Mouse (Mus musculus) liver, embryonic 15.5 days (tissue): ENCODE data around the gene Atp10a. TPM values are rescaled to one million over a fixed set of nuclear protein-coding genes. Genes with fewer than 3 reads are reported as not detected.

Experiments used
- ATAC-seq: fragments of 200-750 bp; cut with Nextera tagmentation; 2 replicates; pipeline ENCODE4 v1.8.0; 2017; ENCODE audit warnings: moderate number of reproducible peaks, mild to moderate bottlenecking, moderate library complexity; ENCODE audit not compliant: insufficient read depth
- H3K27ac ChIP-seq: fragments of 300-500 bp; sonication (generic); replicated peaks from 2 replicates; pipeline ENCODE4 v1.5.1; 2015; ENCODE audit warnings: mild to moderate bottlenecking, inconsistent platforms
- H3K27me3 ChIP-seq: fragments of 300-500 bp; sonication (generic); 2 replicates; pipeline ENCODE4 v1.6.1; 2015; ENCODE audit warnings: mild to moderate bottlenecking, inconsistent platforms
- H3K36me3 ChIP-seq: fragments of 300-500 bp; sonication (generic); replicated peaks from 2 replicates; pipeline ENCODE4 v1.6.1; 2015; ENCODE audit warnings: moderate library complexity, mild to moderate bottlenecking, inconsistent platforms
- H3K4me1 ChIP-seq: fragments of 300-500 bp; sonication (generic); replicated peaks from 2 replicates; pipeline ENCODE4 v1.6.1; 2015; ENCODE audit warnings: inconsistent platforms
- H3K4me2 ChIP-seq: fragments of 300-500 bp; sonication (generic); 2 replicates; pipeline ENCODE4 v1.6.1; 2015; ENCODE audit warnings: moderate library complexity, mild to moderate bottlenecking, inconsistent platforms
- H3K4me3 ChIP-seq: fragments of 300-500 bp; sonication (generic); replicated peaks from 2 replicates; pipeline ENCODE4 v1.5.1; 2015; ENCODE audit warnings: mild to moderate bottlenecking, inconsistent platforms
- H3K9ac ChIP-seq: fragments of 300-500 bp; sonication (generic); 2 replicates; pipeline ENCODE4 v1.6.1; 2015; ENCODE audit warnings: moderate library complexity, mild to moderate bottlenecking, inconsistent platforms
- H3K9me3 ChIP-seq: fragments of 300-500 bp; sonication (generic); replicated peaks from 2 replicates; pipeline ENCODE4 v1.6.1; 2016; ENCODE audit warnings: inconsistent platforms
- WGBS: fragments of 180-500 bp; shearing (Covaris S2); methylation state at CpG from one replicate; pipeline ENCODE4 v1.1.7; 2015; ENCODE audit warnings: mixed read lengths; ENCODE audit not compliant: insufficient replicate concordance; 5-methylcytosine and 5-hydroxymethylcytosine counted together
- polyA plus RNA-seq: library from polyadenylated mRNA; unstranded; fragments of >200 nt; fragmentation: Nextera tagmentation; extraction: Ambion mirVana; gene quantifications from 2 replicates; pipeline ENCODE4 v1.2.1, GENCODE M21; 2015

The Atp10a gene
- polyA plus RNA-seq, 1 experiment from 2014 or later: 0.66 TPM

GRCm38 (mm10) chr7:58690997-58691596 lies 35.1 kb downstream of the Atp10a start:
- Histone ChIP-seq H3K4me1 (no peaks in the 10 kb centered on the region), H3K9ac (no peak overlapping the region), H3K36me3 (no peaks in the 10 kb centered on the region), H3K9me3 (no peaks in the 10 kb centered on the region), H3K27ac (no peak overlapping the region), H3K4me3 (no peak overlapping the region), H3K4me2 (no peak overlapping the region), H3K27me3 (no peaks in the 10 kb centered on the region)
- ATAC-seq: no peak
- WGBS: 44% methylated on average over 6 of the region's 6 CpGs

- no peak overlapping the region for H3K27ac ChIP-seq
- no peak for ATAC-seq
- H3K4me3 ChIP-seq: no peak overlapping the region
- no peaks in the 10 kb centered on the region for H3K4me1 ChIP-seq
- 60% methylated on average over 2 of the region's 2 CpGs for WGBS
- no peaks in the 10 kb centered on the region for H3K9me3 ChIP-seq
- no peak overlapping the region for H3K9ac ChIP-seq
- no peaks in the 10 kb centered on the region for H3K36me3 ChIP-seq
- no peak overlapping the region for H3K4me2 ChIP-seq
- no peaks in the 10 kb centered on the region for H3K27me3 ChIP-seq
Measured at GRCm38 (mm10) chr7:58692704-58693103, 36.7 kb downstream of the Atp10a start.

DNA sequence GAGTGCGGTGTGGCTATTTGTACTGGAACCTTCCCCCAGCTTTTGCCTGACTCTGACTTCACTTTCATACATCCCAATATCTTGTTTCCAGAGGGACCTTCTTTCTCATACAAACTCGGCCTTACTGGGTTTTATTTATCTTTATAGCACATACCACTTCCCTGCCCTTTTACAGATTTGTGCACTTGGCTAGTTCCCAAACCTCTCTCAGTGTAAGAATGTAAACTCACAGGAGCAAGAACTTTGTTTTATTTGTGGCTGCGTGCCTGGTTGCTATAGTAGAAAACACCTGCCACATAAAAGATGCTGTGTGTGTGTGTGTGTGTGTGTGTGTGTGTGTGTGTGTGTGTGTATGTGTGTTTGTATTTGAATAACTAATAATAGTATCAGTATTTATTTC lies 37.4 kb downstream of the Atp10a start:
- H3K9me3 ChIP-seq: no peaks in the 10 kb centered on the region
- no peak overlapping the region for H3K9ac ChIP-seq
- no peak overlapping the region for H3K4me2 ChIP-seq
- 46% methylated on average over 3 of the region's 3 CpGs for WGBS
- H3K27ac ChIP-seq: no peak overlapping the region
- no peak for ATAC-seq
- H3K27me3 ChIP-seq: no peaks in the 10 kb centered on the region
- no peaks in the 10 kb centered on the region for H3K4me1 ChIP-seq
- no peak overlapping the region for H3K4me3 ChIP-seq
- no peaks in the 10 kb centered on the region for H3K36me3 ChIP-seq

- Histone ChIP-seq H3K27me3 (no peaks in the 10 kb centered on the region), H3K4me3 (no peak overlapping the region), H3K36me3 (no peaks in the 10 kb centered on the region), H3K27ac (no peak overlapping the region), H3K9ac (no peak overlapping the region), H3K9me3 (no peaks in the 10 kb centered on the region), H3K4me1 (no peaks in the 10 kb centered on the region), H3K4me2 (no peak overlapping the region)
- no peak for ATAC-seq
- WGBS: 61% methylated on average over 1 of the region's 1 CpGs
Measured at GRCm38 (mm10) chr7:58695661-58696060, 39.7 kb downstream of the Atp10a start.

- no peak overlapping the region for H3K9ac ChIP-seq
- 14% methylated on average over 2 of the region's 2 CpGs for WGBS
- ATAC-seq: no peak
Measured at GRCm38 (mm10) chr7:58697092-58697491, 41.1 kb downstream of the Atp10a start.

DNA sequence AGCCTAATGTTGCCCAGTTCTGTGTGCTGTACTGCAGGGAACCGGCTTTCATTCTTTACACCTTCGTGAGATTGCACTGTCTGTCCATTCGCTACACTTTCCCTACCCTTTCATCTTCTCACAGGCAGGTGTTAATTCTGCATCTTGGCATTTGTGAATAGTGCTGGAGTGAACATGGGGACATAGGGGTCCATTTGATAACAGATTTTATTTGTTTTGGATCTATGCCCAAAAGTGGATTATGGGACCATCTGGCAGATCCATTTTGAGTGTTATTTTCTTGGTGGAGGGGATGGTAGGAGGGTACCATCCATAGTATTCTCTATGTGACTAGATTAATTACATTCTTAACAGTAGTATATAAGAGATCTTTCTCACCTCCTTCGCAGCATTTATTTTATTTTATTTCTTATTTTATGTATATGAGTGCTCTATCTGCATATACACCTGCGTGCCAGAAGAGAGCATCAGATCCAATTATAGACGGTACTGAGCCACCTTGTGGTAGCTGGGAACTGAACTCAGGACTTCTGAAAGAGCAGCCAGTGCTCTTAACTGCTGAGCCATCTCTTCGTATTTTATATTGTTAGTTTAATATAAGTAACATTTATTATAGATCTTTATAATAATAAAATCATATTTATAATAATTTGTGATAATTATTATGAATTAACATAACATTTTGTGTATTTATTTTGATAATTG lies 42.9 kb downstream of the Atp10a start:
- no peak for ATAC-seq
- Histone ChIP-seq H3K27ac (no peak overlapping the region), H3K4me1 (no peaks in the 10 kb centered on the region), H3K36me3 (no peaks in the 10 kb centered on the region), H3K9me3 (no peaks in the 10 kb centered on the region), H3K4me2 (no peak overlapping the region), H3K4me3 (no peak overlapping the region), H3K9ac (no peak overlapping the region), H3K27me3 (no peaks in the 10 kb centered on the region)
- WGBS: 67% methylated on average over 7 of the region's 7 CpGs

More at GRCm38 (mm10) chr7:58697092-58697491, 41.1 kb downstream of the Atp10a start:
- H3K27me3 ChIP-seq: no peaks in the 10 kb centered on the region
- H3K27ac ChIP-seq: no peak overlapping the region
- H3K4me2 ChIP-seq: no peak overlapping the region
- H3K4me1 ChIP-seq: no peaks in the 10 kb centered on the region
- H3K9me3 ChIP-seq: no peaks in the 10 kb centered on the region
- H3K36me3 ChIP-seq: no peaks in the 10 kb centered on the region
- H3K4me3 ChIP-seq: no peak overlapping the region

DNA sequence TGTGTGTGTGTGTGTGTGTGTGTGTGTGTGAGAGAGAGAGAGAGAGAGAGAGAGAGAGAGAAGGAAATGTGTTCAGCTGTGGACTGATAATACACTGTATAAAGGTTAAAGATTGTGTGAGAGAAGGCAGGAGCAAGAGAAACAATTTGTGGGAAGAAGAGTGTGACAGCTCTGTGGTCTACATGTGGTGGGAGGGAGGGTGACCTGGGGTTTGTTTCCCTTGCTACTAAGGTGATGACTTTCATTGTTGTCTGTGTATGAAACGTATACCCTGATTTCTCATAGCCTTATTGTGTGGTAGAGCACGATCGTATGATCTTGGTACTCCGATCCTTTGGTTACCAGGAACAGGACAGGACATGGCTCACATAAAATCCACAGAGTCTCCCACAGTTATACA lies 45.3 kb downstream of the Atp10a start:
- Histone ChIP-seq H3K4me3 (no peak overlapping the region), H3K9me3 (no peaks in the 10 kb centered on the region), H3K27me3 (no peaks in the 10 kb centered on the region), H3K36me3 (no peaks in the 10 kb centered on the region), H3K4me1 (no peaks in the 10 kb centered on the region), H3K27ac (no peak overlapping the region), H3K9ac (no peak overlapping the region), H3K4me2 (no peak overlapping the region)
- no peak for ATAC-seq
- 71% methylated on average over 4 of the region's 4 CpGs for WGBS

- ATAC-seq: no peak
- WGBS: 60% methylated on average over 3 of the region's 3 CpGs
Measured at GRCm38 (mm10) chr7:58705158-58705557, 49.2 kb downstream of the Atp10a start.

GRCm38 (mm10) chr7:58709306-58709705 lies 53.3 kb downstream of the Atp10a start:
- no peaks in the 10 kb centered on the region for H3K27me3 ChIP-seq
- no peaks in the 10 kb centered on the region for H3K4me1 ChIP-seq
- WGBS: 55% methylated on average over 3 of the region's 3 CpGs
- no peaks in the 10 kb centered on the region for H3K9me3 ChIP-seq
- H3K4me2 ChIP-seq: no peak overlapping the region
- no peak overlapping the region for H3K27ac ChIP-seq
- ATAC-seq: no peak
- H3K4me3 ChIP-seq: no peak overlapping the region
- no peaks in the 10 kb centered on the region for H3K36me3 ChIP-seq
- H3K9ac ChIP-seq: no peak overlapping the region

More at GRCm38 (mm10) chr7:58705158-58705557, 49.2 kb downstream of the Atp10a start:
- Histone ChIP-seq H3K4me3 (no peak overlapping the region), H3K4me2 (no peak overlapping the region), H3K9ac (no peak overlapping the region), H3K4me1 (no peaks in the 10 kb centered on the region), H3K9me3 (no peaks in the 10 kb centered on the region), H3K36me3 (no peaks in the 10 kb centered on the region), H3K27me3 (no peaks in the 10 kb centered on the region), H3K27ac (no peak overlapping the region)

GRCm38 (mm10) chr7:58710312-58710711 lies 54.3 kb downstream of the Atp10a start:
- Histone ChIP-seq H3K4me3 (no peak overlapping the region), H3K36me3 (no peaks in the 10 kb centered on the region), H3K4me1 (no peaks in the 10 kb centered on the region), H3K27me3 (no peaks in the 10 kb centered on the region), H3K4me2 (no peak overlapping the region), H3K27ac (no peak overlapping the region), H3K9ac (no peak overlapping the region), H3K9me3 (no peaks in the 10 kb centered on the region)
- no peak for ATAC-seq
- 41% methylated on average over 1 of the region's 1 CpGs for WGBS

- WGBS: 27% methylated on average over 7 of the region's 7 CpGs
- H3K4me2 ChIP-seq: no peak overlapping the region
- ATAC-seq: no peak
- H3K36me3 ChIP-seq: no peaks in the 10 kb centered on the region
- H3K4me3 ChIP-seq: no peak overlapping the region
- no peak overlapping the region for H3K27ac ChIP-seq
- H3K9ac ChIP-seq: no peak overlapping the region
- no peaks in the 10 kb centered on the region for H3K9me3 ChIP-seq
- no peaks in the 10 kb centered on the region for H3K27me3 ChIP-seq
- H3K4me1 ChIP-seq: no peaks in the 10 kb centered on the region
Measured at GRCm38 (mm10) chr7:58711811-58712210, 55.8 kb downstream of the Atp10a start.
